Comparison of ENCODE assay signal across 22 mouse cellular contexts in genomic region chr9:59182906-59183305, GRCm38 (mm10).
DNase-seq lines count a peak whose midpoint lies in the region; ATAC-seq and TF ChIP-seq lines count a peak whose summit lies in the region.
"Had no signal": no experiment of that assay in that cellular context is flagged by ENCODE, and none has a peak within 500 bp of the region (broad histone marks: within the 10 kb centered on the region; RNA-seq: fewer than 3 reads in every experiment).

No protein-coding gene starts in this region.

- no peak overlapping the region for H3K4me3 ChIP-seq in intestine, embryonic 14.5 days (ENCODE audit: low read depth, low read length)
- H3K4me3 ChIP-seq in intestine, postnatal 0 days (ENCODE audit: low read depth, low read length): no peak overlapping the region
- H3K4me3 ChIP-seq in lung, embryonic 16.5 days (ENCODE audit: low read length): no peak overlapping the region
- H3K4me3 ChIP-seq in lung, adult 2 months (replicated peaks; ENCODE audit: extremely low read depth, low read depth, low read length): no peak overlapping the region
- no peak overlapping the region for H3K4me3 ChIP-seq in embryonic fibroblast, embryonic 13.5 days (ENCODE audit: insufficient read depth, low read length)
- H3K4me3 ChIP-seq: heart, embryonic 10.5 days; hindbrain, embryonic 10.5 days; limb, embryonic 12.5 days; liver, embryonic 13.5 days; neural tube, embryonic 15.5 days had no signal

- intact Hi-C loops in heart, postnatal 10 days (cut with DNase I): no loop called here

- no peaks in the 10 kb centered on the region for H3K36me3 ChIP-seq in intestine, embryonic 14.5 days (ENCODE audit: control insufficient read depth, insufficient read depth, low read length)
- H3K36me3 ChIP-seq in intestine, postnatal 0 days (ENCODE audit: control insufficient read depth, insufficient read depth): no peaks in the 10 kb centered on the region
- no peaks in the 10 kb centered on the region for H3K36me3 ChIP-seq in lung, embryonic 16.5 days (ENCODE audit: control insufficient read depth, insufficient read depth, low read length)
- H3K36me3 ChIP-seq: heart, embryonic 10.5 days; hindbrain, embryonic 10.5 days; limb, embryonic 12.5 days; liver, embryonic 13.5 days; neural tube, embryonic 15.5 days had no signal

- no peak overlapping the region for H3K4me2 ChIP-seq in intestine, embryonic 14.5 days (ENCODE audit: low read length)
- no peak overlapping the region for H3K4me2 ChIP-seq in intestine, postnatal 0 days (replicated peaks; ENCODE audit: low read depth)
- H3K4me2 ChIP-seq in lung, embryonic 16.5 days (ENCODE audit: low read depth, low read length): no peak overlapping the region
- H3K4me2 ChIP-seq: limb, embryonic 12.5 days; liver, embryonic 13.5 days; midbrain, embryonic 11.5 days; neural tube, embryonic 15.5 days had no signal

- no peaks in the 10 kb centered on the region for H3K9me3 ChIP-seq in intestine, embryonic 14.5 days (ENCODE audit: control insufficient read depth, low read length)
- no peaks in the 10 kb centered on the region for H3K9me3 ChIP-seq in intestine, postnatal 0 days (ENCODE audit: control insufficient read depth)
- no peaks in the 10 kb centered on the region for H3K9me3 ChIP-seq in lung, embryonic 16.5 days (ENCODE audit: control insufficient read depth, low read length)
- H3K9me3 ChIP-seq: heart, embryonic 10.5 days; hindbrain, embryonic 10.5 days; limb, embryonic 12.5 days; liver, embryonic 13.5 days; neural tube, embryonic 15.5 days had no signal

- DNase-seq in intestine, embryonic 14.5 days (ENCODE audit: low spot score): no peak
- no peak for DNase-seq in lung, adult 2 months
- no peak for DNase-seq in heart, postnatal 10 days
- DNase-seq in urinary bladder, postnatal 25 days (ENCODE audit: low spot score): no peak
- DNase-seq: adrenal gland, postnatal 36 days; B cell, adult 2 months; cerebellum, adult 11 months; cerebellum, adult 9-11 months; kidney, adult 18-20 months; liver, embryonic 13.5 days; thymus, postnatal 14 days had no signal

- no peaks in the 10 kb centered on the region for H3K27me3 ChIP-seq in intestine, embryonic 14.5 days (replicated peaks; ENCODE audit: control insufficient read depth, insufficient read depth, low read length)
- H3K27me3 ChIP-seq in intestine, postnatal 0 days (replicated peaks; ENCODE audit: control insufficient read depth, insufficient read depth, low read length): peaks cover 3% of the 10 kb centered on the region; the same call in 1 of the 2 replicates
- no peaks in the 10 kb centered on the region for H3K27me3 ChIP-seq in lung, embryonic 16.5 days (ENCODE audit: control insufficient read depth, insufficient read depth, low read depth, low read length)
- H3K27me3 ChIP-seq: liver, embryonic 13.5 days; neural tube, embryonic 15.5 days had no signal

- H3K4me1 ChIP-seq in intestine, embryonic 14.5 days (replicated peaks; ENCODE audit: control insufficient read depth, insufficient read depth, low read length): peaks cover 30% of the 10 kb centered on the region
- H3K4me1 ChIP-seq in intestine, postnatal 0 days (replicated peaks; ENCODE audit: control insufficient read depth, insufficient read depth, low read length): peaks cover 8% of the 10 kb centered on the region; the same call in 1 of the 2 replicates
- peaks cover 10% of the 10 kb centered on the region; the same call in 1 of the 2 replicates for H3K4me1 ChIP-seq in lung, embryonic 16.5 days (replicated peaks; ENCODE audit: control insufficient read depth, insufficient read depth, low read length)
- no peaks in the 10 kb centered on the region for H3K4me1 ChIP-seq in lung, adult 2 months (ENCODE audit: control insufficient read depth, insufficient read depth, low read length)
- peaks cover 13% of the 10 kb centered on the region for H3K4me1 ChIP-seq in embryonic fibroblast, embryonic 13.5 days (ENCODE audit: control insufficient read depth, insufficient read depth, low read length)
- H3K4me1 ChIP-seq: hindbrain, embryonic 10.5 days; liver, embryonic 13.5 days had no signal

- peak overlapping the region; percentile 51; the same call in 1 of the 2 replicates for H3K27ac ChIP-seq in intestine, embryonic 14.5 days (ENCODE audit: low read depth)
- H3K27ac ChIP-seq in intestine, postnatal 0 days (ENCODE audit: low read depth, low read length): no peak overlapping the region
- H3K27ac ChIP-seq in lung, embryonic 16.5 days (ENCODE audit: low read length): peak overlapping the region; percentile 50
- H3K27ac ChIP-seq in embryonic fibroblast, embryonic 13.5 days (ENCODE audit: insufficient read depth, low read length): peak overlapping the region; percentile 51; the same call in 1 of the 2 replicates
- H3K27ac ChIP-seq: heart, embryonic 10.5 days; hindbrain, embryonic 10.5 days; kidney, postnatal 0 days; limb, embryonic 12.5 days; liver, embryonic 13.5 days; neural tube, embryonic 15.5 days had no signal

- H3K9ac ChIP-seq in intestine, embryonic 14.5 days (ENCODE audit: low read length): no peak overlapping the region
- H3K9ac ChIP-seq in intestine, postnatal 0 days (ENCODE audit: low read depth, low read length): no peak overlapping the region
- H3K9ac ChIP-seq in lung, embryonic 16.5 days (ENCODE audit: low read length): no peak overlapping the region
- H3K9ac ChIP-seq: limb, embryonic 12.5 days; liver, embryonic 13.5 days; neural tube, embryonic 15.5 days had no signal

- ATAC-seq in intestine, embryonic 14.5 days (replicated peaks; ENCODE audit: low FRiP score, low TSS enrichment, low read depth): no peak
- no peak for ATAC-seq in intestine, postnatal 0 days
- ATAC-seq in lung, embryonic 16.5 days (ENCODE audit: low read depth): peak; percentile 41; the same call in 1 of the 2 replicates
- ATAC-seq: hindbrain, embryonic 16.5 days; lung, postnatal 0 days had no signal

- no peak for TF ChIP-seq POLR2A in lung, adult 2 months (IDR thresholded peaks at IDR 0.05; ENCODE audit: borderline replicate concordance, extremely low read depth, low read depth, low read length)
- TF ChIP-seq POLR2A in embryonic fibroblast, embryonic 13.5 days (IDR thresholded peaks at IDR 0.05; ENCODE audit: low read depth, low read length): no peak

- no peak for TF ChIP-seq CTCF in intestine, postnatal 0 days (IDR thresholded peaks at IDR 0.05; ENCODE audit: low read depth)
- no peak for TF ChIP-seq CTCF in lung, adult 2 months (IDR thresholded peaks at IDR 0.05; ENCODE audit: insufficient read depth, low read length)
- no peak for TF ChIP-seq CTCF in embryonic fibroblast, embryonic 13.5 days (IDR thresholded peaks at IDR 0.05; ENCODE audit: borderline replicate concordance, insufficient read depth, low read length)

- 39% methylated on average over 6 of the region's 6 CpGs for WGBS in intestine, embryonic 14.5 days
- WGBS in intestine, postnatal 0 days: 61% methylated on average over 6 of the region's 6 CpGs
- WGBS in lung, embryonic 16.5 days: 49% methylated on average over 6 of the region's 6 CpGs
- whole genome bisulfite sequencing in lung, adult 2 months: 65% methylated on average over 6 of the region's 6 CpGs
